Mouse (Mus musculus) heart, embryonic 16.5 days (tissue): ENCODE data around the gene Spo11. TPM values are rescaled to one million over a fixed set of nuclear protein-coding genes. Genes with fewer than 3 reads are reported as not detected.

ENCODE experiments used
- ATAC-seq: fragments of 200-750 bp; cut with Nextera tagmentation; replicated peaks from 2 replicates; pipeline ENCODE4 v1.8.0; 2017; ENCODE audit warnings: moderate number of reproducible peaks; ENCODE audit not compliant: insufficient read depth, low FRiP score; ENCODE audit errors: extremely low read depth
- H3K27ac ChIP-seq: fragments of 300-500 bp; sonication (generic); 2 replicates; pipeline ENCODE4 v1.5.1; 2014; ENCODE audit warnings: mild to moderate bottlenecking, low read length, control low read depth, moderate library complexity
- H3K27me3 ChIP-seq: fragments of 300-500 bp; sonication (generic); 2 replicates; pipeline ENCODE4 v1.6.1; 2014; ENCODE audit warnings: low read length, mixed read lengths; ENCODE audit not compliant: control insufficient read depth, insufficient read depth
- H3K36me3 ChIP-seq: fragments of 300-500 bp; sonication (generic); 2 replicates; pipeline ENCODE4 v1.6.1; 2014; ENCODE audit not compliant: control insufficient read depth, insufficient read depth
- H3K4me1 ChIP-seq: fragments of 300-500 bp; sonication (generic); 2 replicates; pipeline ENCODE4 v1.6.1; 2014; ENCODE audit warnings: low read length, mixed read lengths; ENCODE audit not compliant: control insufficient read depth, insufficient read depth
- H3K4me2 ChIP-seq: fragments of 300-500 bp; sonication (generic); 2 replicates; pipeline ENCODE4 v1.6.1; 2014; ENCODE audit warnings: low read depth, mild to moderate bottlenecking, control low read depth, low read length
- H3K4me3 ChIP-seq: fragments of 300-500 bp; sonication (generic); 2 replicates; pipeline ENCODE4 v1.5.1; 2014; ENCODE audit warnings: mild to moderate bottlenecking, control low read depth, low read length
- H3K9ac ChIP-seq: fragments of 300-500 bp; sonication (generic); 2 replicates; pipeline ENCODE4 v1.6.1; 2014; ENCODE audit warnings: low read length, control low read depth
- H3K9me3 ChIP-seq: fragments of 300-500 bp; sonication (generic); replicated peaks from 2 replicates; pipeline ENCODE4 v1.6.1; 2016; ENCODE audit warnings: low read length; ENCODE audit not compliant: control insufficient read depth
- WGBS: fragments of 180-500 bp; shearing (Covaris S2); extraction: QIAGEN DNeasy Blood & Tissue Kit; methylation state at CpG from one replicate; pipeline ENCODE4 v1.1.7; 2014; 5-methylcytosine and 5-hydroxymethylcytosine counted together
- polyA plus RNA-seq: library from polyadenylated mRNA; unstranded; fragments of >200 nt; fragmentation: Nextera tagmentation; extraction: Ambion mirVana; gene quantifications from 2 replicates; pipeline ENCODE4 v1.2.1, GENCODE M21; 2015

Gene Spo11
- 0.69 and 1.6 TPM in 2 replicates for polyA plus RNA-seq

GRCm38 (mm10) chr2:172977409-172978130 is at the start of gene Spo11:
Spo11 (plus strand) TSS chr2:172977700.
- H3K9me3 ChIP-seq = no peaks in the 10 kb centered on the region
- H3K9ac ChIP-seq = peak within 1 kb of the TSS; percentile 8; the same call in 1 of the 2 replicates
- H3K36me3 ChIP-seq = no peaks in the 10 kb centered on the region
- H3K4me1 ChIP-seq = peaks cover 15% of the 10 kb centered on the region
- peak within 1 kb of the TSS; percentile 49 for H3K4me2 ChIP-seq
- peak within 1 kb of the TSS; percentile 29 for H3K4me3 ChIP-seq
- ATAC-seq = peak; percentile 70
- H3K27me3 ChIP-seq = 0 out of 2 replicates have a peak, but pooled peaks cover 2% of the 10 kb centered on the region
- 27% methylated on average over 14 of the region's 14 CpGs for WGBS
- peak within 1 kb of the TSS; percentile 71 for H3K27ac ChIP-seq

DNA sequence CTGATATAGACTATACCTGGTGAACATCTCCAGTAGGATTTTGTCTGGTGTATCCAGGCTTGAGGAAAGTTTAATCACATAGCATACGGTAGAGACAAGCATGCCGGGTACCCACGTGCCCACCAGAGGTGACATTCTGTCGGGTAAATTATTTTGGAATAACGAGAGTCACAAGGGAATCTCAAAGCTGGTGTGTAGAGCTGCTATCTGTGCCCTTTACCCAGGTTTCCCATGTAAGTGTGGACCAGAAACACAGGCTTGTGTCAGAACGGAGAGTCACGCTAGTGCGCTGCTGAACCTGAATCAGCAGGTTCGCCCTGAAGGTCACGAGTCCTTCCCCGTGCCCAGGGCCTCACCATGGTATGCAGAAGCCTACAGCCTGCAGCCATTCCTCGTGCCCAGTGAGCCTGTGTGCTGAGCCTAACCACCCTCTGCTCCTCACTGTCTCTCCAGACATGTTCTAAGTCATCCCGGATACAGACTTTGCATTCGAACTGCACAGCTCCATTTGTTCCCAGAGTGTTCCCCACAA is 47.5 kb upstream of the Spo11 start:
- Histone ChIP-seq H3K9ac (peak overlapping the region; percentile 62), H3K4me1 (peaks cover 64% of the 10 kb centered on the region), H3K27me3 (no peaks in the 10 kb centered on the region), H3K4me2 (no peak overlapping the region), H3K36me3 (no peaks in the 10 kb centered on the region), H3K9me3 (no peaks in the 10 kb centered on the region), H3K27ac (peak overlapping the region; percentile 83), H3K4me3 (no peak overlapping the region)
- WGBS = 54% methylated on average over 14 of the region's 14 CpGs
- peak; percentile 69 for ATAC-seq

DNA sequence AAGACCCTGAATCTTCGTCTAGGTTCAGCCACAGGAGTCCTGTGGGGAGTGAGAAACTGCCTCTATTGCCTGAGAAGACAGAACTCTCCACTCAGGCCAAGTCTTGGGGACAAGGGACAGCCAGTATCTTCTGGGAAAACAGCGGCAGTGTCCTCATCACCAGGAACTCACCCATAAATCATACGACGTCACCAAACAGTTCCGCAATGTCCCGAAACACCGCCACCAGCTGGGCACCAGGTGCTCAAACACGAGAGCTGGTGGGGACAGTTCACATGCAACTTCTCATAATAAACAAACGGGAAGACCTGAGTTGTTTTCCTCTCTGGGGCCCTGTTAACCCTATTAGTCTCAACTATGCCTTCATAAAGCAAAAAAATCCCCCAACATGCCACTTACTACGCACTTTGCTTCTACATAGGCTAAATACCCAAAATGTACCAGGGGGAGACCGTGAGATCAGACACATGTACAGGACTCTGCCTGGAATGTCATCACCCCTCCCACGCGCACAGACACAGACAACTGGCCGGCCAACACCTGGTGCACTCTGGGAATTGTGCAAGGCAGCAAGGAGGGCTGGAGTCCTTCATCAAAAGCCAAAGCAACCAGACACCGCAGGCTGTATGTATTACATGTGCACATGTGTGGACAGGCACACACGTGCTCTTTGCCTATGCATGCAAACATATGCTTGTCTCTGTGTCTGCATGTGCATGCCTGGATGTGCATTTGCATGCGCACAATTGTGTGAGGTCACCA is 46.2 kb upstream of the Spo11 start:
- WGBS = 64% methylated on average over 17 of the region's 17 CpGs
- no peak overlapping the region for H3K4me2 ChIP-seq
- H3K4me1 ChIP-seq = peaks cover 65% of the 10 kb centered on the region
- H3K9ac ChIP-seq = no peak overlapping the region
- no peaks in the 10 kb centered on the region for H3K36me3 ChIP-seq
- H3K27me3 ChIP-seq = peaks cover 5% of the 10 kb centered on the region; the same call in 1 of the 2 replicates
- no peaks in the 10 kb centered on the region for H3K9me3 ChIP-seq
- H3K27ac ChIP-seq = peak overlapping the region; percentile 83
- no peak for ATAC-seq
- H3K4me3 ChIP-seq = no peak overlapping the region

DNA sequence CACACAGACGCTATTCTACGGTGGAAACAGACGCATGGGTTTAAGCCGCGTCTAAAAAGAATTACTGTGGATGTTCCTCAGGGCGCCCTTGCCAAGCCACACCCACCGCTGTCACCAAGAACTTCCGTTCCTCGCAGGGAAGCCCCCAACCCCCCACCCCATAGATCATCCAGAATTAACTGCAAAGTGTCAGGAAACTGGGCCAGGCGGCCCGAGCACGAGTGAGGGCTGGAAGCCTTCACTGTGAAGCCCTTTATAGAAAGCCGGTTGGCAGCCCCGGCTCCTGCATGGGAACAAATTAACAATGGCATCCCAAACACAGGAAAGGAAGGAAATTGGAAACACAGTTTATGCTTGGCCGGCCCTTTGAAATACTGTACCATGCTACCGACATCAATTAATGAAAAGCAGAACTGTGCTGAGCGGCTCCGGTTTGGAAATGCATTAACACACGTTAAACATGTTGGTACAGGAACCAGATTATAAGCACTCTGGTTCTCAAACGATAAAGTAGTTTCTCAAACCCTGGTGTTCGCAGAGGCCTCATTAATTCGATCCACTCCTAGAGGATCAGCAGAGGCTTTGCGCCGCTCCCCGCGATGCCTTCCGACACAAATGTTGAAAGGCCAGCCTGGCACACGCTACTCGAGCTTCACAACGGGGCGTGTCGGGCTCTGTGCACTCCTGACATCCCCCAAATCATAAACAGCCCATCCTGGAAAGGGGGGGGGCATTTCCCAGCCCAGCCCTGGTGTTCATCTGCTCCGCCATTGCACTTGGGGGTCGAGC is 43.7 kb upstream of the Spo11 start:
- H3K36me3 ChIP-seq = no peaks in the 10 kb centered on the region
- H3K9ac ChIP-seq = peak overlapping the region; percentile 76
- H3K9me3 ChIP-seq = no peaks in the 10 kb centered on the region
- peaks cover 68% of the 10 kb centered on the region for H3K4me1 ChIP-seq
- peak; percentile 52 for ATAC-seq
- H3K27me3 ChIP-seq = peaks cover 14% of the 10 kb centered on the region
- peak overlapping the region; percentile 95 for H3K27ac ChIP-seq
- peak overlapping the region; percentile 34 for H3K4me3 ChIP-seq
- 4% methylated on average over 34 of the region's 34 CpGs for WGBS
- peak overlapping the region; percentile 90 for H3K4me2 ChIP-seq

DNA sequence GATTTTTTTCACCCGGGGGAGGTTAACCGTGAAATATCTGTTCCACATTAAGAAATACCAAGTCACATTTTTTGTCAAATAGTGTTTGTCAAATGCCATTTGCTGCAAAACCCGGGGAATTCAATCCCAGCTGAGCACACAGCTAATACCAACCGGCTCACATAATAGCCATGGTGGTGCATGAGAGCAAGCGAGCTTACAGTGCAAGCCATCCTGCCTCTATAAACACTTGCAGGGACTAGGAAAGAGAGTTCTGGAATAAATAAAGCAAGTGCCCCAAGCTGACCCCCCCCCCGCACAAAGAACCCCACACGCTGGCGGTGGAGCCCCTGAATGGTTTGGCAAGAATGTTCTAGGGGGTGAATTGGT is 43.1 kb upstream of the Spo11 start:
- 12% methylated on average over 8 of the region's 8 CpGs for WGBS
- no peak for ATAC-seq
- peaks cover 17% of the 10 kb centered on the region for H3K27me3 ChIP-seq
- H3K36me3 ChIP-seq = no peaks in the 10 kb centered on the region
- peak overlapping the region; percentile 95 for H3K27ac ChIP-seq
- peaks cover 66% of the 10 kb centered on the region for H3K4me1 ChIP-seq
- H3K4me2 ChIP-seq = peak overlapping the region; percentile 90
- no peaks in the 10 kb centered on the region for H3K9me3 ChIP-seq
- peak overlapping the region; percentile 34 for H3K4me3 ChIP-seq
- H3K9ac ChIP-seq = peak overlapping the region; percentile 76

DNA sequence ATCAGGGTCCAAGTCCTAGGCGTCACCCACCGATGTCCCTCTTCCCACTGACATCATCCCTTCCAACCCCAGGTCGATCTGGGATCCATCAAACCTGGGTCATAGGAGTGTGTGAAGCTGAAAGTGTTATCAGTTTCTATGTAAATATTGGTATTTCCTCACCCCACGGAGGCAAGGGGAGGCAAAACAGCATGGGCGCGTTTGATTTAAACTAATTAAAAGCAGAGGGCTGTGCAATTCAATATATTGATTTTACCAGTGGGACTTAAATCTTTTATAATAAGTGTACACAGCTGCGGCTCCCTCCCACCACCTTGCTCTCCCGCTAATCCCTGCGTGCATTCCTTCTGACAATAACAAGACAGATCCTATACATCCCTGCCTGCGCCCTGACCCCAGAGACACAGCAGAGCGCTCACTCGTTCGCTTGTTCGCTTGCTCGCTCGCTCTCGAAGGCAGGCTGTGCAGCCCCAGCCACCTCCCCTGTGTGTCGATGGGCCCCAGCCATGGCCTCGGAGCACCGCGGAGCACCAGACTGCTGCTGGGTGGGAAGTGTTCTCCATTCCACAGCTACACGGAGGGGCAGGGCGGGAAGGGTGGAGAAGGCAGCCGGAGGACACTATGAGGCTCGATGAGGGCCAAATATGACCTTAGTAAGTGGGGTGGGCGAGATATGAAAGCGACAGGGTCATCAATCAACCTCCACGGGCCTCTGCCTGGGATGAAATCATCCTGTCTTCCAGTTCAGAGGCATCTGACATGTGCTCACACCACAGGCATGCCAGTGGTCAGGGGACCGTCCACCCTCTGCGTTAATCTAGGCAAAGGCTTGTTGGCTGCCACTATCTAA is 42.4 kb upstream of the Spo11 start:
- Histone ChIP-seq H3K4me3 (peak overlapping the region; percentile 32), H3K4me2 (peak overlapping the region; percentile 90), H3K9me3 (no peaks in the 10 kb centered on the region), H3K4me1 (peaks cover 60% of the 10 kb centered on the region), H3K36me3 (no peaks in the 10 kb centered on the region), H3K27ac (peak overlapping the region; percentile 95), H3K27me3 (peaks cover 23% of the 10 kb centered on the region), H3K9ac (peak overlapping the region; percentile 76)
- ATAC-seq = no peak
- 12% methylated on average over 30 of the region's 30 CpGs for WGBS

DNA sequence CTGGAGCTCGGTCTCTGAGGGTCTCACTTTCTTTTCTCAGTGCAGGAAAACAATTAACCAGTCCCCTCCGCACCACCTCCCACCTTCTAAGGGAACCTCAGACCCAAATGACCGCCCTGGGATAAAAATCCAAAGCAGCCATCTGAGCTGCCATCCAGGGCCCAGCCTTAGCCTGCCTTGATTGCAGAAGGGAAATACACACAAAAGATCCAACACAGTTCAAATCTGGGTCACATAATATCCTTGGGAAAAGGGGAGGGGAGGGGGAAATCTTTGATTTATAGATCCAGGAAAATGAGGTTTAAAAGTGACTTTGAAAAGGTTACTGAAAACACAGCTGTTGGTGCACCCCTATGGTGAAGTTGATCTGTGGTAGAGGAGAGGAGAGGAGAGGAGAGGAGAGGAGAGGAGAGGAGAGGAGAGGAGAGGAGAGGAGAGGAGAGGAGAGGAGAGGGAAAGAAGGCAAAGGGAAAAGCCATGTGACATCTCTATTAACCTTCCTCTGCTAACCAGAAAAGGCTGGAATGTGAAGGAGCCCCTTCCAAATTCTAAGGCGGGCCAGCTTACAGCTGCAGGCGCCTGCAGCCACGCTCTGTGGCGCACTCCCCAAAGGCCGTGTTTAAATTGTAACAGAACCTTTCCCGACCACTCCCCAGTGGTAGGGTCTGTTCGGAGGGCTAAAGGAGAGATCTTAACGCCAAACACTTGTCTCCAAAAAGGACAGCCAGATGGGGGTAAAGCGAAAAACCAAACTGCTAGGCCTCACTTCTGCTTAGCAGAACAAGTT is 41.5 kb upstream of the Spo11 start:
- peak overlapping the region; percentile 95 for H3K27ac ChIP-seq
- H3K4me1 ChIP-seq = peaks cover 58% of the 10 kb centered on the region
- ATAC-seq = no peak
- H3K4me2 ChIP-seq = peak overlapping the region; percentile 90
- H3K9ac ChIP-seq = peak overlapping the region; percentile 86
- H3K36me3 ChIP-seq = no peaks in the 10 kb centered on the region
- 41% methylated on average over 12 of the region's 12 CpGs for WGBS
- no peaks in the 10 kb centered on the region for H3K9me3 ChIP-seq
- peak overlapping the region; percentile 32 for H3K4me3 ChIP-seq
- H3K27me3 ChIP-seq = peaks cover 24% of the 10 kb centered on the region
